Mouse (Mus musculus) CH12.LX (cell line): ENCODE measurements around the gene Trappc4. TPM values are rescaled to one million over a fixed set of nuclear protein-coding genes. Genes with fewer than 3 reads are reported as not detected.

Source experiments
- DNase-seq: peaks from one replicate; pipeline ENCODE4 v3.0.0-alpha.2; 2013; ENCODE audit errors: extremely low read depth
- H3K27ac ChIP-seq: 2 replicates; pipeline ENCODE4 v1.5.1; 2012; ENCODE audit warnings: low read depth, mild to moderate bottlenecking, control low read depth, moderate library complexity; ENCODE audit not compliant: insufficient read depth
- H3K27me3 ChIP-seq: replicated peaks from 2 replicates; pipeline ENCODE3; 2012; ENCODE audit warnings: inconsistent platforms
- H3K36me3 ChIP-seq, 2 experiments: replicated peaks in 1 of 2; 2 replicates each; pipeline versions ENCODE3 to v1.6.1; 2012; ENCODE audit warnings: inconsistent platforms in 1 of 2, low read length in 1 of 2, mild to moderate bottlenecking in 1 of 2, mixed read lengths in 1 of 2, moderate library complexity in 1 of 2; ENCODE audit not compliant: control insufficient read depth in 1 of 2, insufficient read depth in 1 of 2
- H3K4me1 ChIP-seq, 2 experiments: 2 replicates each; pipeline ENCODE4 v1.6.1; 2012; ENCODE audit warnings: inconsistent platforms in 1 of 2, moderate library complexity in 1 of 2; ENCODE audit not compliant: insufficient read depth in 2 of 2, control insufficient read depth in 1 of 2
- H3K4me2 ChIP-seq: 2 replicates; pipeline ENCODE4 v1.6.1; 2012; ENCODE audit warnings: low read depth, mild to moderate bottlenecking, control low read depth; ENCODE audit not compliant: poor library complexity, insufficient read depth, severe bottlenecking
- H3K4me3 ChIP-seq, 3 experiments: fragments of 150-350 bp in 1 of 3; sonication (generic) in 1 of 3; replicated peaks in 1 of 3; 2 replicates each; pipeline versions ENCODE3 to v1.5.1; 2011 to 2012; ENCODE audit warnings: low read depth in 2 of 3, low read length in 2 of 3, mild to moderate bottlenecking in 2 of 3, moderate library complexity in 2 of 3, control low read depth in 1 of 3, improper control_type of control experiment in 1 of 3, inconsistent platforms in 1 of 3, mixed read lengths in 1 of 3; ENCODE audit not compliant: poor library complexity in 1 of 3
- H3K79me2 ChIP-seq: replicated peaks from 2 replicates; pipeline ENCODE4 v1.6.1; 2012; ENCODE audit warnings: mild to moderate bottlenecking, moderate library complexity; ENCODE audit not compliant: control insufficient read depth, poor library complexity, insufficient read depth, severe bottlenecking; ENCODE audit errors: extremely low read depth
- H3K9ac ChIP-seq: 2 replicates; pipeline ENCODE4 v1.6.1; 2012; ENCODE audit warnings: low read depth, mild to moderate bottlenecking, control low read depth, moderate library complexity; ENCODE audit not compliant: insufficient read depth
- H3K9me3 ChIP-seq: replicated peaks from 2 replicates; pipeline ENCODE3; 2012; ENCODE audit warnings: low read length, inconsistent platforms, mixed read lengths
- BHLHE40 ChIP-seq: IDR thresholded peaks from 2 replicates; pipeline ENCODE4 v1.6.1; 2011; ENCODE audit warnings: mild to moderate bottlenecking, low read depth, low read length, improper control_type of control experiment
- CHD1 ChIP-seq: IDR thresholded peaks from 2 replicates; pipeline ENCODE4 v1.6.1; 2012; ENCODE audit warnings: low read depth, low read length, improper control_type of control experiment, inconsistent platforms
- CHD2 ChIP-seq: IDR thresholded peaks from 2 replicates; pipeline ENCODE4 v1.6.1; 2011; ENCODE audit warnings: low read length, improper control_type of control experiment
- CTCF ChIP-seq, 2 experiments: IDR thresholded peaks in 1 of 2; conservative IDR thresholded peaks in 1 of 2; 2 replicates each; pipeline ENCODE4 v1.5.1; 2011 to 2012; ENCODE audit warnings: low read depth in 2 of 2, low read length in 2 of 2, improper control_type of control experiment in 1 of 2, inconsistent platforms in 1 of 2, mild to moderate bottlenecking in 1 of 2, moderate library complexity in 1 of 2
- E2F4 ChIP-seq: IDR thresholded peaks from 2 replicates; pipeline ENCODE4 v1.6.1; 2011; ENCODE audit warnings: low read depth, low read length, improper control_type of control experiment; ENCODE audit not compliant: insufficient replicate concordance
- ELF1 ChIP-seq: IDR thresholded peaks from 2 replicates; pipeline ENCODE4 v1.6.1; 2014; ENCODE audit warnings: low read depth, mild to moderate bottlenecking, inconsistent platforms, low read length, improper control_type of control experiment
- EP300 ChIP-seq: IDR thresholded peaks from 2 replicates; pipeline ENCODE4 v1.6.1; 2011; ENCODE audit warnings: low read length, improper control_type of control experiment
- ETS1 ChIP-seq: conservative IDR thresholded peaks from 2 replicates; pipeline ENCODE4 v1.6.1; 2012; ENCODE audit warnings: low read depth, mild to moderate bottlenecking, inconsistent platforms, low read length, improper control_type of control experiment, moderate library complexity
- GABPA ChIP-seq: IDR thresholded peaks from 2 replicates; pipeline ENCODE4 v1.6.1; 2012; ENCODE audit warnings: low read depth, low read length, improper control_type of control experiment, inconsistent platforms; ENCODE audit not compliant: insufficient replicate concordance
- HCFC1 ChIP-seq: IDR thresholded peaks from 2 replicates; pipeline ENCODE4 v1.6.1; 2012; ENCODE audit warnings: low read depth, mild to moderate bottlenecking, inconsistent platforms, low read length, improper control_type of control experiment
- IRF4 ChIP-seq: IDR thresholded peaks from 2 replicates; pipeline ENCODE4 v1.6.1; 2014; ENCODE audit warnings: low read depth, mild to moderate bottlenecking, inconsistent platforms, low read length, improper control_type of control experiment
- JUN ChIP-seq: IDR thresholded peaks from 2 replicates; pipeline ENCODE4 v1.6.1; 2011; ENCODE audit warnings: low read depth, mild to moderate bottlenecking, low read length, improper control_type of control experiment, moderate library complexity; ENCODE audit not compliant: insufficient read depth
- JUND ChIP-seq: conservative IDR thresholded peaks from 2 replicates; pipeline ENCODE4 v1.6.1; 2011; ENCODE audit warnings: low read depth, low read length, improper control_type of control experiment
- KAT2A ChIP-seq: IDR thresholded peaks from 2 replicates; pipeline ENCODE4 v1.6.1; 2012; ENCODE audit warnings: low read length, improper control_type of control experiment, inconsistent platforms; ENCODE audit not compliant: insufficient replicate concordance
- MAFK ChIP-seq: IDR thresholded peaks from 2 replicates; pipeline ENCODE4 v1.6.1; 2011; ENCODE audit warnings: low read length, improper control_type of control experiment; ENCODE audit not compliant: insufficient replicate concordance
- MAX ChIP-seq: IDR thresholded peaks from 2 replicates; pipeline ENCODE4 v1.6.1; 2011; ENCODE audit warnings: low read length, improper control_type of control experiment
- MAZ ChIP-seq: IDR thresholded peaks from 2 replicates; pipeline ENCODE4 v1.6.1; 2012; ENCODE audit warnings: low read depth, mild to moderate bottlenecking, inconsistent platforms, low read length, improper control_type of control experiment, moderate library complexity
- MEF2A ChIP-seq: IDR thresholded peaks from 2 replicates; pipeline ENCODE4 v1.6.1; 2014; ENCODE audit warnings: low read depth, mild to moderate bottlenecking, inconsistent platforms, low read length, improper control_type of control experiment, borderline replicate concordance
- MXI1 ChIP-seq: IDR thresholded peaks from 2 replicates; pipeline ENCODE4 v1.6.1; 2011; ENCODE audit warnings: mild to moderate bottlenecking, low read depth, low read length, improper control_type of control experiment
- MYC ChIP-seq: IDR thresholded peaks from 2 replicates; pipeline ENCODE4 v1.6.1; 2011; ENCODE audit warnings: low read depth, mild to moderate bottlenecking, improper control_type of control experiment, low read length
- NELFE ChIP-seq: IDR thresholded peaks from 2 replicates; pipeline ENCODE4 v1.6.1; 2011; ENCODE audit warnings: low read depth, low read length, improper control_type of control experiment
- NRF1 ChIP-seq: IDR thresholded peaks from 2 replicates; pipeline ENCODE4 v1.6.1; 2014; ENCODE audit warnings: low read depth, mild to moderate bottlenecking, inconsistent platforms, low read length, improper control_type of control experiment, moderate library complexity
- PAX5 ChIP-seq: IDR thresholded peaks from 2 replicates; pipeline ENCODE4 v1.6.1; 2012; ENCODE audit warnings: low read length, inconsistent platforms, mixed read lengths
- POLR2A ChIP-seq: IDR thresholded peaks from 2 replicates; pipeline ENCODE4 v1.6.1; 2011; ENCODE audit warnings: low read depth, mild to moderate bottlenecking, improper control_type of control experiment, low read length
- POLR2AphosphoS2 ChIP-seq: IDR thresholded peaks from 2 replicates; pipeline ENCODE4 v1.6.1; 2011; ENCODE audit warnings: low read depth, low read length, improper control_type of control experiment
- RAD21 ChIP-seq: IDR thresholded peaks from 2 replicates; pipeline ENCODE4 v1.6.1; 2011; ENCODE audit warnings: low read depth, mild to moderate bottlenecking, low read length, improper control_type of control experiment, moderate library complexity
- RCOR1 ChIP-seq: conservative IDR thresholded peaks from 2 replicates; pipeline ENCODE4 v1.6.1; 2012; ENCODE audit warnings: low read depth, mild to moderate bottlenecking, inconsistent platforms, low read length, improper control_type of control experiment
- SIN3A ChIP-seq: IDR thresholded peaks from 2 replicates; pipeline ENCODE4 v1.6.1; 2012; ENCODE audit warnings: low read length, improper control_type of control experiment, inconsistent platforms
- SMC3 ChIP-seq: IDR thresholded peaks from 2 replicates; pipeline ENCODE4 v1.6.1; 2011; ENCODE audit warnings: low read depth, low read length, improper control_type of control experiment
- TBP ChIP-seq: conservative IDR thresholded peaks from 2 replicates; pipeline ENCODE4 v1.6.1; 2011; ENCODE audit warnings: low read depth, low read length, improper control_type of control experiment
- TCF12 ChIP-seq: IDR thresholded peaks from 2 replicates; pipeline ENCODE4 v1.6.1; 2014; ENCODE audit warnings: low read depth, mild to moderate bottlenecking, inconsistent platforms, low read length, improper control_type of control experiment
- UBTF ChIP-seq: IDR thresholded peaks from 2 replicates; pipeline ENCODE4 v1.6.1; 2012; ENCODE audit warnings: low read depth, mild to moderate bottlenecking, inconsistent platforms, low read length, improper control_type of control experiment, moderate library complexity
- USF1 ChIP-seq: IDR thresholded peaks from 2 replicates; pipeline ENCODE4 v1.6.1; 2014; ENCODE audit warnings: low read depth, mild to moderate bottlenecking, inconsistent platforms, low read length, improper control_type of control experiment
- USF2 ChIP-seq: conservative IDR thresholded peaks from 2 replicates; pipeline ENCODE4 v1.6.1; 2011; ENCODE audit warnings: low read depth, low read length, improper control_type of control experiment
- ZC3H11A ChIP-seq: IDR thresholded peaks from 2 replicates; pipeline ENCODE4 v1.6.1; 2012; ENCODE audit warnings: low read depth, mild to moderate bottlenecking, inconsistent platforms, low read length, improper control_type of control experiment
- ZKSCAN1 ChIP-seq: IDR thresholded peaks from 2 replicates; pipeline ENCODE4 v1.6.1; 2012; ENCODE audit warnings: low read depth, inconsistent platforms, low read length, improper control_type of control experiment, borderline replicate concordance
- ZMIZ1 ChIP-seq: IDR thresholded peaks from 2 replicates; pipeline ENCODE4 v1.6.1; 2012; ENCODE audit warnings: low read depth, mild to moderate bottlenecking, inconsistent platforms, low read length, improper control_type of control experiment
- ZNF384 ChIP-seq: IDR thresholded peaks from 2 replicates; pipeline ENCODE4 v1.6.1; 2012; ENCODE audit warnings: low read depth, low read length, improper control_type of control experiment, inconsistent platforms
- dilution Hi-C: fragments of 300-500 bp; cut with MboI; formaldehyde crosslinking; loops from 2 replicates; pipeline ENCODE4 v1.14.3; 2020; ENCODE audit warnings: low sequenced_read_pairs; ENCODE audit not compliant: extremely low pct_unique_long_range_greater_than_20kb, extremely low pct_ligation_motif_present
- in situ Hi-C: fragments of 300-500 bp; cut with MboI; formaldehyde crosslinking; loops from 3 replicates; pipeline ENCODE4 v1.14.3; 2019; ENCODE audit warnings: low sequenced_read_pairs, low pct_ligation_motif_present, low pct_unique_long_range_greater_than_20kb, mixed read lengths
- polyA plus RNA-seq: library from polyadenylated mRNA; unstranded; fragments of >175 nt; gene quantifications from 2 replicates; pipeline ENCODE4 v1.2.1, GENCODE M21; 2012; ENCODE audit warnings: low read depth; ENCODE audit not compliant: insufficient read length
- total RNA-seq, 2 experiments: library from RNA; depleted of rRNA; stranded (reverse); fragments of 300-350 nt in 1 of 2; fragments of >200 nt in 1 of 2; gene quantifications; 2 replicates each; pipeline ENCODE4 v1.2.3; 2012 to 2014

Gene Trappc4
- total and polyA plus RNA-seq, 3 experiments: 69.2 to 125 (median 81.3) TPM

GRCm38 (mm10) chr9:44417892-44418363, 10.5 kb upstream of the Trappc4 start:
- Histone ChIP-seq H3K79me2 (no peaks in the 10 kb centered on the region; the same call in 1 of the 2 replicates), H3K4me2 (peak overlapping the region; percentile 78; the same call in 1 of the 2 replicates), H3K9me3 (no peaks in the 10 kb centered on the region), H3K4me3 (peak overlapping the region; percentile 74 to 83 (median 79)), H3K9ac (peak overlapping the region; percentile 75), H3K4me1 (peaks cover 4 to 38% of the 10 kb centered on the region in 2 experiments; a peak in 3 of 4 replicates), H3K27me3 (no peaks in the 10 kb centered on the region), H3K36me3 (peaks cover 18 to 42% of the 10 kb centered on the region in 2 experiments), H3K27ac (peak overlapping the region; percentile 53; the same call in 1 of the 2 replicates)
- in situ Hi-C loops: no loop called here
- DNase-seq: peak; percentile 84
- dilution Hi-C loops: no loop called here
- TF ChIP-seq NELFE (peak; percentile 89), MEF2A (peak; percentile 66; the same call in 1 of the 2 replicates), KAT2A (peak; percentile 65; the same call in 1 of the 2 replicates), ELF1 (peak; percentile 86), CTCF (conservative IDR thresholded peaks at IDR 0.05 in 1 of 2, IDR thresholded peaks at IDR 0.05 in 1 of 2; ENCODE audit: low read depth in 2 of 2, low read length in 2 of 2) (peak; percentile 14 to 67; a peak in 2 of 4 replicates), ZC3H11A (no peak), UBTF (peak; percentile 76; the same call in 1 of the 2 replicates), RAD21 (no peak), MAZ (peak; percentile 99), USF1 (no peak; the same call in 1 of the 2 replicates), SIN3A (peak; percentile 77), E2F4 (no peak), NRF1 (peak; percentile 86), USF2 (no peak), BHLHE40 (0 out of 2 replicates have a peak, but pooled peaks have one; percentile 38), ETS1 (0 out of 2 replicates have a peak, but pooled peaks have one; percentile 23), TBP (peak; percentile 38; the same call in 1 of the 2 replicates), MYC (0 out of 2 replicates have a peak, but pooled peaks have one; percentile 73), MAFK (no peak), MAX (peak; percentile 75), SMC3 (no peak), JUN (no peak), GABPA (no peak; the same call in 1 of the 2 replicates), TCF12 (peak; percentile 84), IRF4 (peak; percentile 81), ZKSCAN1 (no peak), JUND (no peak), POLR2A (peak; percentile 78), ZMIZ1 (peak; percentile 81), HCFC1 (peak; percentile 83), MXI1 (no peak), POLR2AphosphoS2 (peak; percentile 82; the same call in 1 of the 2 replicates), CHD2 (peak; percentile 87), RCOR1 (no peak), ZNF384 (no peak), PAX5 (no peak), EP300 (no peak), CHD1 (0 out of 2 replicates have a peak, but pooled peaks have one; percentile 35)
